Mouse (Mus musculus): ENCODE data around the gene Cby3.

Cby3 gene

DNA sequence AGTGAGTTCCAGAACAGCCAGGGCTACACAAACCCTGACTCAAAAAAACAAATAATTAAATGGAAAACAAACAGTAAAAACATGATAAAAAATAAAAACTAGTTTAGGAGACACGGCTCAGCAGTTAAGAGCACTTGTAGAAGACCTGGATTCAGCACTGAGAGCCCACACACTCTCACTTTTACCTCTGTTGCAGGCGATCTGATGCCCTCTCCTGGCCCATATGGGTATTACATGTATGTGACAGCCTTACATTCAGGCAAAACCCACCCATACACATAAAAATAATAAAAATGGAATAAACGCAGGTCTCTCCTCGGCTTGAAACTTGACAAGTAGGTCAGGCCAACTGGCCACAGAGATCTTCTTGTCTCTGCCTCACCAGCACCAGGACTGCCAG lies 10.3 kb downstream of the Cby3 start:
- peak; percentile 89 for DNase-seq (ENCODE audit: low read depth)

DNA sequence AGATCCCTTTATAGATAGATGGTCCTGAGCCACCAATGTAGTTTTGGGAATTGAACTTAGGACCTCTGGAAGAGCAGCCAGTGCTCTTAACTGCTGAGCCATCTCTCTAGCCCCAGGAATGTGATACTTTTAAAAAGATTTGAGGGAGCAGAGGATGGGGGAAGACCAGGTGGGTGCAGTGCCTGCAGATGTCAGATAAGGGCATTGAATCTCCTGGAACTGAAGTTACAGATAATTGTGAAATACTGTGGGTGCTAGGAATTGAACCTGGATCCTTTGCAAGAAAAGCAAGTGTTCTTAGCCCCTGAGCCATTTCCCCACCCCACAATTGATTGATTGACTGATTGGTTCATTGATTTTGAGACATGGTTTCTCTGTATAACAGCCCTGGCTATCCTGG lies 11.1 kb downstream of the Cby3 start:
- DNase-seq (ENCODE audit: low read depth): no peak

DNA sequence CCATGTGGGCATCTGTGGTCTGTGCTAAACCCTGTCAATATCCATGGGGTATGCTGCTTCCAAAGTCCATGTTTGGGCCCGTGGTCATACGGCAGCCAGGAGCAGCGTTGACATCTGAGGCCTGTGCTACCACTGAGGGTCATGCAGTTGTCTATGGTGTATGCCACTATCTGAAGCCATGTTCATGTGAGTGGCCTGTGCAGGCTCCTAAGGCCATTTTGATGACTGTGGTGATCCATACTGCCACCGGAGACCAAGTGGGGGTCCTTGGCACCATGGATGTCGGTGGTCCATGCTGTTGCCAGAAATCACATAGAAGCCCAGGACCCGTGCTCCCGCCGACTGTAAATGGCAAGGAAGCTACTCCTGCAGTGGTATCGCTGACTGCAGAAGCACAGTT lies 13.3 kb downstream of the Cby3 start:
- no peak for DNase-seq (ENCODE audit: low read depth)

DNA sequence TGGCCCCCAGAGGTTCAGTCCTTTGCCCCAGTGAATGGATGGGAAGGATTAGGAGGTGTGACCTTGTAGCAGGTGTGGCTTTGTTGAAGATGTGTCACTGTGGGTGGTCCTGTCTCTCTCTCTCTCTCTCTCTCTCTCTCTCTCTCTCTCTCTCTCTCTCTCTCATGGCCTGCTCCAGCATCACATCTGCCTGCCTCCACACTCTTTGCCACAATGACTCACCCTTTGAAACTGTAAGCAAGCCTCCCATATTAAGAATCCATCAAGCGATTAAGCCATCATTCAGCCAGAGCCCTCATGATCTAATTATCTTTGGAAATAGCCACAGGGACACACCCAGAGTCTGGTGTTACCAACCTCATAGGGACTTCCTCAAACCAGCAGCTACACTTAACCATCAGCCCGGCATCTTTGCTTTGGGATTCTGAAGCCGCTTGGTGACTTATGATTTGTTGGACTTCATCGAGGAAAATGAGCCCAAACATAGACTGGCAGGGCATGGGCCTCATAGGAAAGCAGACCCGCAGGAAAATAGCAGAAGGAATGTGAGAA lies 15.2 kb downstream of the Cby3 start:
- DNase-seq (ENCODE audit: low read depth): no peak

DNA sequence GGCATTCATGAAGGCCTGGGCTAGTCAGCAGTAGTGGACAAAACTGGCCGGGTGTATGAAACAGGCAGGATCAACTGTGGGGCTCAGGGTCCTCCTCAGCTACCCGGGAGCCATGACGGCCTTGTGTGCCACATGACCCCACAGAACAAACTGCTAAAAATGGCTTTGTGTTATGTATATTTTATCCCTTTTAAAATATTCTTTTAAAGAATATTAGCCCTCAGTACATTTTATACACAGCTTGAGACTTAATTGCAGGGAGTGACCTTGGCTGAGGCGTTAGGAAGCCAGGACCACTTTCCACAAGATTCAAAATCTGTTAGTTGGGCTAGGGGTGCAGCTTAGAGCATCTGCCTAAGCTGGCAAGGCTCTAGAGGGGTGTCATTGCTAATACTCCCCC lies 16.7 kb downstream of the Cby3 start:
- DNase-seq (ENCODE audit: low read depth): no peak

DNA sequence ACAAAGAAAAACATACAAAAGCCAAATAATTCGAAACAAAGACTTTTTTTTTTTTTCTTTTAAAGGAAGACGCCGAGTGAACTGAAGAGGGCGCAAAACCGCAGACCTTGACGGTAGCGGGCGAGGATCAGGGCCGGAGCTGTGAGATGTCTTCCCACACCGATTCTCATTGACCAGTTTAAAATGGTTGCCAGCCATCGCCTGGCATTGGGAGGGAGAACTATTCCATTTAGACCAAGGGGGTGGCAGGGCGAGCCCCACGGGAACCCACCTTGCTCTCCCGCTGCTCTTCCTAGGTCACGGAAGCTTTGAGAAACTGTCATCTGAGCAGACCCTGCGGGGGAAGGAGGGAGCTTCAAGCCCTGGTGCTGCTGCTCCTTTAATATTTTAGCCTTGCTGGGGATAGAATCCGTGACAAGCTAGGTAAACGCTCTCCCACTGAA lies 17.2 kb downstream of the Cby3 start:
- DNase-seq (ENCODE audit: low read depth): peak; percentile 84

DNA sequence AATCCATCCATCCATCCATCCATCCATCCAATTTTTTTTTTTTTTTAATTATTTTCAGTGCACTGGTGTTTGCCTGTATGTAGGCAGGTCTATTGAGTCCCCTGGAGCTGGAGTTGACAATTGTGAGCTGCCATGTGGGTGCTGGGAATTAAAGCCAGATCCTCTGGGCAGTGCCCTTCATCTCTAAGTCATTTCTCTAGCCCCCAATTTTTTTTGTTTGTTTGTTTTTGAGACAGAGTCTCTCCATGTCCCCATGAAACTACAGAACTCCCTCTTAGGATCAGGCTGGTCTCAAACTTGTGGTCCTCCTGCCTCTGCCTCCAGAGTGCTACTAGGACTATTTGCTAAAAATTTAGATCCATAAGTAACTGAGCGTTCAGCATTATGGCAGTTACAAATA lies 17.6 kb downstream of the Cby3 start:
- no peak for DNase-seq (ENCODE audit: low read depth)

DNA sequence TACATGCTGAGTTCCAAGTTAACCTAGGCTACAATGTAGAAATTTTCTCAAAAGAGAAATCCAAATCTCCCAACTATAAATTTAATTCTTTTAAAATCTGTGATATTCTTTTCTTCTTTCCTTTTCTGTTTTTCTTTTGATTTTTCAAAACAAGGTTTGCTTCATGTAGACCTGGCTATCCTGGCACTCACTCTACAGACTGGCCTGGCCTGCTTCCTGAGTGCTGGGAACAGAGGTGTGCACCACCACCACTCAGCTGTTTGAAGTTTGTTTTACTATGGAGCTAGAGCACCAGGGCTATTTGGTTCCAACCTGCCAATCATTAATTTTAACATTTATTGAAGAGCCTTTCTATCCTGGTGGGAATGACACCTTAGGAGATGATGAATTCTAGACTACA lies 18.8 kb downstream of the Cby3 start:
- DNase-seq (ENCODE audit: low read depth): no peak

DNA sequence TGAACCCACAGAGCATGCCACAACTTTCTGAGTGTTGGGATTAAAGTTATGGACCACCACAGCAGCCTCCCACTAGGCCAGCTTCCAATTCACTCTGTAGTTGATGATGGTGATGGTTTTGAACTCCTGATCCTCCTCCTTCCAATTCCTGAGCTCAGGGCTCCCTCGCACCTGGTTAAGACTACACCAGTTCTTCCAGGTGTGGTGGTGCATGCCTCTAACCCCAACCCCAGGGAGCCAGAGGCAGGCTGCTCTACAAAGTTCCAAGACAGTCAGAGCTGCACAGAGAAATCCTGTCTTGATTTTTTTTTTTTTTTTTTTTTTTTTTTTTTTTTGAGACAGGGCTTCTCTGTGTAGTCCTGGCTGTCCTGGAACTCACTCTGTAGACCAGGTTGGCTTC lies 19.4 kb downstream of the Cby3 start:
- no peak for DNase-seq (ENCODE audit: low read depth)

DNA sequence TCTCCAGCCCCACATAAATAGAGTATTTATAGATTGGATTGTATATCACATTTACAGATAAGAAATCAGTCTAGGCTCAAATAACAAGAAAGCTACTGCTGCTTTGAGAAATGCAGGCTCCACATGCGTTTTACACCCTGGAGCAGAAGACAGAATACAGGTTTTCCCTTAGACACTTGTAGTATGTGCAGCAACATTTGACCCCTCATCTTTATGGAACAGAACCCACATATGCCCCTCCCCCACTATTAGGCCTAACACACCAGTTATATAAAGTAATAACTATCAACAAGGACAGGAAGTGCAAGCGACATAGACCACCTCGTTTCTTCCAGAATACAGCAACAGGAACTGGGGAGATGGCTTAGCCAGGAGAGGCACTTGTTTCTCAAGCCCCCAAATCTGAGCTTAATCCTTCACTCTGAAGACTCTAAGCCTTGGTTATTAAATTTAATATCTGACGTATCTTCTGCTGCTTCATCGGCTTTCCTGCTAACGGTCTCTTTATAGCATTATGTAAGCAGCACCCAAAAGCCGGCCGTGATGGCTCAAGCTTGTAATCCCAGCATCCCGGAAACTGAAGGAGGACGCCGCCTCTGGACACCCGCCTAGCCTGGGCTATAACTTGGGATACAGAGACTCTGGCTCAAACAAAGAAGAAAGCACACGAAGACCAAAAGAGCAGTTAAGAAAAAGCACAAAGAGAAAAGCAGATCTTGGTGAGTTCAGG lies 20.2 kb downstream of the Cby3 start:
- no peak for DNase-seq (ENCODE audit: low read depth)

DNA sequence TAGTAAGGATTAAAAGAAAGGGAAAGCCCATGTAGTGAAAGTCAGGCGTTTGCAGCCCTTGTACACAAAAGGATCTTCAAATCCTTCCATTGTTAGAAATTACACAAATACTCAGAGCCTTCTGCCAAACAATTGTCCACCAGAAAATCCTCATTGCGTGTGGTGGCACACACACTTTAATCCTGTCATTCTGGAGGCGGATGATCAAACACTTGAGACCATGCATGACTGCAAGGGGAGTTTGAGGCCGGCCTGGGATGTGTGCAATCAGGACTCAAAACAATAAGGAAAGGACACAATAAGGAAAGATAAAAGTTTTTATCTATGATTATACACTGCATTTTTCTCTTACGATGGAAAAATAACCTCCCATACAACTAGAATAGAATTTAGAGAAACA lies 21.2 kb downstream of the Cby3 start:
- no peak for DNase-seq (ENCODE audit: low read depth)

DNA sequence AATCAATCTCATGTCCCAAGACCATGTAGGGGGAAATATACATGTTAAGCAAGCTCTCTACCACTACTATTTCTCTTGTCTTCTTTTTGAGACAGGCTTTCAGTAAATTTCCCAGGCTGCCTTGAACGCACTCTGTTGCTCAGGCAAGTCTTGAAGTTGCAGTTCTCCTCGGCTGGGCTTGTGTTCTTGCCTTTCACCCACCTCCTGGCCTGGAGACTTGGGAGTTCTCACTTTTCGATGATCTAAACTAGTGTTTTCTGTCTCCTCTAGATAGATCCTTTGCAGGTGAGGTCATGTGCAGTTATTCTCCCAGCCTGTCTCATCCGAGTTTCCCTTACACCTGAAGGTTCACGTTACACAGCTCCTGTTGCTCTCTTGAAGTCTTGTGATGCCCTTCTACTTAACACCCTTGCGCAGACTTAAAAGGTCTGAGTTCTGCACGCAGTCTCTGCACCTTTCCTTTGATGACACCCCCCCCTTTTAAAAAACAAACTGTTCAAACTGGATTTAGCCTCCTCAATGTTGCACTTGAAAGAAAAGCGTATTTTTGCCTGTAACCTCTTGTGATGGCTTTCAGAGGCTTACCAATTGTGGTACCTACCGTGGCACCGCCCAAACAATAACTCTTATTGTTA lies 22.0 kb downstream of the Cby3 start:
- DNase-seq (ENCODE audit: low read depth): no peak

DNA sequence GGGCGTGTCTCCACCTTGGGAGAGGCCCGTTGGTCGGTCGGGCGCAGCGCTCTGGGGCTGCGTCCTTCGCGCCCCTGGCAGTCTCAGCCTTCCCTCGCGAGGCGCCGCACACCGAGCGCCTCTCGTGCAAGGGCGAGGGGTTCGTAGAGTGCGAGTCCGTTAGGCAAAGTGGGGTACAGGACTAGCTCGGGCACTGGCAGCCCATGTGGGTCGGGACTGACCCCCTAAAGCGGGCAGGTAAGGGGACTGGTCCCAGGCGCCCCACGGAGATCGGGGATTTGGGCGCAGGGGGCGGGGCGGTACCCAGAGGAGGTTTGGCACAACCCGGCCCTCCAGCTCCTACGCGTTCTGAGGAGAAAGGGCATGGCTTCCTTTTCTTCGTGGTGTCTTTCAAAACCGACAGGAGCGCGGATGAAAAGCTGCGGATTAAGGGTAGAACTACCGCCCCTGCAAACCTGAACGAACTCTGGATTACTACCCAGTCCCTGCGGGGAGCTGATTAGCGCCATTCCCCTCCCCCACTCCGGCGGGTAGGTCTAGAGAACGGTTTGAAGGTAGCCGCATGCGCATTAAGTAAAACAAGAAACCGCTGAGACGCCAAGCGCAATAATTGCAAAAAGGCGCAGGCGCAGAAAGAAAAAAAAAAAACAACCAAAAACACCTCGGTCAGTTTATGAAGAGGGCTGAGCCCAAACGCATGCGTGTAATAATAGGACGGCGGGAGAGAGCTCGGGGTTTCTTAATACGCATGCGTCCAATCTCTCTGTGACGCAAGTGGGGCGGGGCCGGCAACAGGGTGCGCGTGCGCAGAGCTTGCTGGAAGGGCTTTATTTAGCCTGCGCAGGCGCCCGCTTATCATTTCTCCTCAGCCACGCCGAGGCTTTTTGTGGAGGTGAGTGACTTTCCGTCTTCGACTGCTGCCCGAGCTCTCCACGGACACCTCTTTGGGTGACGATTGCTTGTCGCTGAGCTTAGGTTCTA lies 22.9 kb downstream of the Cby3 start, which contains the start of gene Hnrnph1:
Gene Hnrnph1, plus strand, starts transcription at position 80 of the 981 bp plus-strand sequence.
- DNase-seq (ENCODE audit: low read depth): peak; percentile 100

DNA sequence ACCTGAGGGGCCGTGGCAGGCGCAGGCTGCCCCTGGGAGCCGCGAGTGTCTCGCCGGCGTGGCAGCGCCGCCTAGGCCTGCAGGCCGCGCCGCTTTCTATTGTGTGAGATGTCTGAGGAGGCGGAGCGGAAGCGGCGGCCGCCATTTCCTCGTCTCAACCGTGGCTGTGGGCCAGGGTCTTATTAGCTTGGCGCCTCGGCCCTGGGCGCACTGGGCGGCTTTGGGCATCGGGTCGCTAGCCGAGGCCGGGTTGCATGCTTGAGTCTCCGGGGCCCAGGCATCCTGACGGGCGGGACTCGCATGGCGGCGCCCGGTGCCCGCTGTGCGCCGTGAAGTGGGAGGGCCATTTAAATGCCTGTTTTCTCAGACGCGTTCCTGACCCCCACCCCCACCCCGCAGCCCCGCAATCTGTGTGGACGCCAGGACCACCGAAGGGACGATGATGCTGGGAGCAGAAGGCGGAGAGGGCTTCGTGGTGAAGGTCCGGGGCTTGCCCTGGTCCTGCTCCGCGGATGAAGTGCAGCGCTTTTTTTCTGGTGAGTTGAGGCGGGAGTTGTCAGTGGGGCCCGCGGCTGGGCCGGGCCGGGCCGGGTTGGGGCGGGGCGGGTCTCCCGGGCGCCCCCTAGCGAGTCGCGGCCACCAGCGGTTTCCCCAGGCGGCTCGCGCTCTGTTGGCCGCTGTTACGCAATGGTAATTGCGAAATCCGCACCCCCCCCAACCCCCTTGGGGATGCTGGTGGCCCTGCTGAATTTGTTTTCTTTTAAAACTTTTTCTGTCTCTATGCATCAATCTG lies 23.8 kb downstream of the Cby3 start:
- peak; percentile 92 for DNase-seq (ENCODE audit: low read depth)

DNA sequence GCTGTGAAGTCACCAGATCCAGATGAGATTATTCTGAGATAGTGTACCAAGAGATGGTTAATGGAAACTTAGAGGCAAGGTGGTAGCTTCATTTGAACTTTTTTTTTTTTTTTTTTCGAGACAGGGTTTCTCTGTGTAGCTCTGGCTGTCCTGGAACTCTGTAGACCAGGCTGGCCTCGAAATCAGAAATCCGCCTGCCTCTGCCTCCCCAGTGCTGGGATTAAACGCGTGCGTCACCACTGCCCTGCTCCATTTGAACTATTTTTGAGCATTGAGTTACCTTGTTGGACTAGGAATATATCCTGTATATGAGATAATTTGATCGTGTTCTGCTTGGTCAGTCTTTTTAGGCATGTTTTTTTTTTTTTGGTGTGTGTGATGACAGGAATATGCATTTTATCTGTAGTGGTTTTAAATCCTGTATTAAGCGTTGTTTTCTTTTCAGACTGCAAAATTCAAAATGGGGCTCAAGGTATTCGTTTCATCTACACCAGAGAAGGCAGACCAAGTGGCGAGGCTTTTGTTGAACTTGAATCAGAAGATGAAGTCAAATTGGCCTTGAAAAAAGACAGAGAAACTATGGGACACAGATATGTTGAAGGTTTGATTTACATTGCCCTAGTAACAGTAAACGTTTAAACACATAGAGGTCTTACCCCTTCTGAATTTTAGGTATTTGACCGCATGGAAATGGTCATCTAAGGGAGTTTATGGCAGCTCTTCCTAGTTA lies 24.9 kb downstream of the Cby3 start:
- no peak for DNase-seq (ENCODE audit: low read depth)

DNA sequence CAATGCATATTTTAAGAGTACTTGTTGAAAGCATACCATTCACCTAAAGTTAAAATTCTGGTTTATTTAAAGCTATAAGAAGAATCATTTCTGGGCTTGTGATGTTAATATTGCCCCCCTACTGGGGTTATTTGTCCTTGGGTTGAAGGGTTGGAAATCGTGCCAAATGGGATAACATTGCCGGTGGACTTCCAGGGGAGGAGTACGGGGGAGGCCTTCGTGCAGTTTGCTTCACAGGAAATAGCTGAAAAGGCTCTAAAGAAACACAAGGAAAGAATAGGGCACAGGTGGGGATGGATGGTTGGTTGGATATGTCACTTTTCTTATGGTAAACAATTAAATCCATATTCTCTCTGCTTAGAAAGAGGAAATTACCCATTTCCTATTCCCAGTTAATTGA lies 27.0 kb downstream of the Cby3 start:
- no peak for DNase-seq (ENCODE audit: low read depth)

DNA sequence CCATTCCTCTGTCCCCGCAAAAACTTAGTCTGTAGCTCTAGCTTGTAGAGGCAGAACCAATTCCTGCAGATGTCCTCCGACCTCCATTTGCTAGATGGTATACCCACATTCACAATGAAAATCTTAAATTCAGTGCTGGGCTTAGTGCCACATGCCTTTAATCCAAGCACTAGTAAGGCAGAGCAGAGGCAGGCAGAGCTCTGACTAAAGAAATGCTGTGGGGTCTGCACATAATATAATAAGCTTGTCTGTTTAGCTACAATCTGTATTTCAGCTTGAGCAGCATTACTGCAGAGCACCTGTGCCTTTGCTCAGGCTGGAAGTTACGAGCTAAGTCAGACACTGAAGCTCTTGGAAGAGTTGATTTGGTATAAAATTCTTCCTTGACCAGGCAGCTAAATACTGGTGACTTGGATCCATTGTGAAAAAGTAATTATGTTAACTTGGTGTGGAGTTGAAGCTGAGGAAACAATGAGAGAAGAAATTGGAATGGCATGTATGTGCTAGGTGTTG lies 33.0 kb downstream of the Cby3 start:
- no peak for DNase-seq (ENCODE audit: low read depth)

DNA sequence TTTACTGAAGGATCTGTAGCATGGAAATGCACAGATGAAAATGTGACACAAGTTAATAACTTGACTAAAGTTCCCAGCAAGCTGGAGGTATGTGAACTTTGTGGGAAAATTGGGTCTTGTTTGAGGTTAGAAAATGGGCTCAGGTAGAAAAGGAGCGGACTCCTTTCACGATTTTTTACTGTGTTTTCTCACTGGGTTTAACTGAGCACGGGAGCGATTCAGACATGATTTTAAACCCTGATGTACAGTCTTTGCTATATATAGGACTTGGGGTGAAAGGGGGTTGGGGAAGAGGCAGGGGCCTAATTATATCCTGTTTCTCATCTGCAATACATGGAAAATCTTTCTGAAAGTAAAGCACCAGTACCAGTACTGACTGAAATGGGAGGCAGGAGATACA lies 33.4 kb downstream of the Cby3 start:
- DNase-seq (ENCODE audit: low read depth): no peak

DNA sequence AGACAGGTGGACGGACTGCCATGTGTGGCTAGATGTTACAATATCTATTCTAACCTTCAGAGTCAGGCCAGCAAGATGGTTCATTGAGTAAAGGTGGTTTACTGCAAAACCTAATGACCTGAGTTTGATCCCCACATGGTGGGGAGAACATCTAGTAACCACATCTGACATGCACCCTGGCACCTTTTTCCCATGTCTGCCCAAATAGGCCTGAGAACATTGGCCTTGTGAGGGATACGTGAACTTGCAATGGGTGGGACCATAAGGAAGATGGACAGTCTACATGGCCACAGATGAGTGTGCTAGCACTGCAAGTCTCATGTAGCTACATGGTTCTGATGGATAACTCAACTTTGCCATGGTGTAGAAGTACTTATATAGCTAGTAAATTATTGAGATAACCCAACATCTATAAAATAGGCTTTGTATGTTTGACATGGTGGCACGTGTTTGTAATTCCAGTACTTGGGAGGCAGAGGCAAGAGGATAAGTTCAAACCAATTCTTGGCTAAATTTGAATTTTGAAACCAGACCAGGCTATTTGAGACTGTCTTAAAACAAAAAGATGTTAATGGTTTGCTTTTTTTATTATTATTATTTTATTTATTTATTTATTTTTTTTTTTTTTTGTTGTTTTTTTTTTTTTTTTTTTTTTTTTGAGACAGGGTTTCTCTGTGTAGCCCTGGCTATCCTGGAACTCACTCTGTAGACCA lies 34.1 kb downstream of the Cby3 start:
- no peak for DNase-seq (ENCODE audit: low read depth)

DNA sequence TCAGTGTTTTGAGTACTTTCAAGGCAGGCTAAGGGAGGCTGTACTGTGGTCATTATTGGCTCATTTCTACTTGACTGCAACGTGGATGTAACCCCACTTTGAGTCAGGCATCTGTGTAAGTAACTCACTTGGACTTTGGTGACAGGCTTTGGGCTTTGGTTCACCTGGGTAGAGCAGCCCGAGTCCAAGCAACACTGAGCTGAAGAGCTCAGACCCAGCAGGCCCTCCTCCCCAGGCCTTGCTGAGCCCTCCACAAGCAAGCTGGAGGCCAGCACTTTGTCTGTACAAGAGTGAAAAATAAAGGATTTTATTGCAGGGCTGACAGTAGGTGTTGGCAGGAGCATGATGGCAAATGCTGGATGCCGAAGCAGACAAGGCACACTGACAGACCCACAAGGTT lies 34.7 kb downstream of the Cby3 start:
- no peak for DNase-seq (ENCODE audit: low read depth)
